Mouse (Mus musculus): ENCODE results near the gene Pde3a. TPM values are rescaled to one million over a fixed set of nuclear protein-coding genes. Genes with fewer than 3 reads are reported as not detected.

The Pde3a gene
- polyA plus RNA-seq, 1 experiment = not detected

DNA sequence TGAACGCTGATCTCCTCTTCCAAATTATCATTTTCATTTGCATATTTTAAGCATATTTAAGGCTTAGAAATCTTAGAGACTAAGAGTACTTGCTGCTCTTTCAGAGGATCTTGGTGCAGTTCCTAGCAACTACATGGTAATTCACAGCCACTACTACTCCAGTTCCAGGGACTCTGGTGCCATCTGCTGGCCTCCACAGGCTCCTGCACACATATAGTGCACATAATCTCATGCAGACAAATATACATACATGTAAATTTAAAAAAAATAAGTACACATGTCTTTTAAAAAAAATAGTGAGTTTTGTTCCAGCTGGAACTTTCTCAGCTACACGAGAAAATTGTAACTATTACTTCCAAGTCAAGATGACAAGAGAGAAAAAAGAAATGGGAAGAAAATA, 221.2 kb downstream of the Pde3a start:
- Histone ChIP-seq H3K4me3 (no peak overlapping the region), H3ac (ENCODE audit: control insufficient read depth, insufficient read length) (no peak overlapping the region), H3K36me3 (ENCODE audit: control insufficient read depth, insufficient read depth) (no peaks in the 10 kb centered on the region), H3K79me2 (ENCODE audit: control insufficient read depth, insufficient read depth) (no peaks in the 10 kb centered on the region), H3K27me3 (ENCODE audit: control insufficient read depth, insufficient read depth, insufficient read length) (no peaks in the 10 kb centered on the region), H3K4me2 (ENCODE audit: low read depth) (no peak overlapping the region)
- no peak for TF ChIP-seq POLR2A (IDR thresholded peaks at IDR 0.05; ENCODE audit: insufficient read length, low read depth)
- TF ChIP-seq E2F4 (IDR thresholded peaks at IDR 0.05; ENCODE audit: insufficient read depth) = no peak
- no peak for TF ChIP-seq POLR2AphosphoS2 (IDR thresholded peaks at IDR 0.05; ENCODE audit: insufficient read length, low read depth)
- TF ChIP-seq TCF3 (IDR thresholded peaks at IDR 0.05; ENCODE audit: insufficient read length, low read depth) = no peak
- no peak for TF ChIP-seq USF1 (IDR thresholded peaks at IDR 0.05; ENCODE audit: low read depth)
- no peak for TF ChIP-seq TCF12 (IDR thresholded peaks at IDR 0.05; ENCODE audit: insufficient read depth, poor library complexity, severe bottlenecking)
- TF ChIP-seq MYOD1 (IDR thresholded peaks at IDR 0.05; ENCODE audit: control insufficient read depth in 1 of 3, insufficient read length in 2 of 3, low read depth in 2 of 3) = no peak
- TF ChIP-seq SRF (IDR thresholded peaks at IDR 0.05; ENCODE audit: control insufficient read depth, insufficient read length, low read depth) = no peak
- TF ChIP-seq MAX (IDR thresholded peaks at IDR 0.05; ENCODE audit: low read depth) = no peak
- no peak for TF ChIP-seq REST (IDR thresholded peaks at IDR 0.05; ENCODE audit: insufficient read depth, insufficient read length)
- no peak for TF ChIP-seq CEBPB (IDR thresholded peaks at IDR 0.05; ENCODE audit: insufficient read depth, poor library complexity, severe bottlenecking)

GRCm38 (mm10) chr6:141474223-141474622, 225.2 kb downstream of the Pde3a start:
- TF ChIP-seq TCF12 (IDR thresholded peaks at IDR 0.05; ENCODE audit: insufficient read depth, poor library complexity, severe bottlenecking) (no peak), USF1 (IDR thresholded peaks at IDR 0.05; ENCODE audit: low read depth) (no peak), CEBPB (IDR thresholded peaks at IDR 0.05; ENCODE audit: insufficient read depth, poor library complexity, severe bottlenecking) (no peak), MYOG (IDR thresholded peaks at IDR 0.05; ENCODE audit: control insufficient read depth in 1 of 3, insufficient read depth in 1 of 3, insufficient read length in 2 of 3, low read depth in 2 of 3) (no peak), E2F4 (IDR thresholded peaks at IDR 0.05; ENCODE audit: insufficient read depth) (no peak), SRF (IDR thresholded peaks at IDR 0.05; ENCODE audit: control insufficient read depth, insufficient read length, low read depth) (no peak), TCF3 (IDR thresholded peaks at IDR 0.05; ENCODE audit: insufficient read length, low read depth) (no peak), POLR2A (IDR thresholded peaks at IDR 0.05; ENCODE audit: insufficient read length, low read depth) (no peak), MAX (IDR thresholded peaks at IDR 0.05; ENCODE audit: low read depth) (no peak), MYOD1 (IDR thresholded peaks at IDR 0.05; ENCODE audit: control insufficient read depth in 1 of 3, insufficient read length in 2 of 3, low read depth in 2 of 3) (no peak)
- H3K4me3 ChIP-seq = no peak overlapping the region
- no peaks in the 10 kb centered on the region for H3K79me2 ChIP-seq (ENCODE audit: control insufficient read depth, insufficient read depth)
- no peak overlapping the region for H3K4me2 ChIP-seq (ENCODE audit: low read depth)
- no peaks in the 10 kb centered on the region for H3K36me3 ChIP-seq (ENCODE audit: control insufficient read depth, insufficient read depth)
- H3ac ChIP-seq (ENCODE audit: control insufficient read depth, insufficient read length) = no peak overlapping the region
- no peaks in the 10 kb centered on the region for H3K27me3 ChIP-seq (ENCODE audit: control insufficient read depth, insufficient read depth, insufficient read length)

GRCm38 (mm10) chr6:141474696-141475095, 225.6 kb downstream of the Pde3a start:
- no peak overlapping the region for H3K4me3 ChIP-seq
- H3K4me2 ChIP-seq (ENCODE audit: low read depth) = no peak overlapping the region
- H3ac ChIP-seq (ENCODE audit: control insufficient read depth, insufficient read length) = no peak overlapping the region
- H3K79me2 ChIP-seq (ENCODE audit: control insufficient read depth, insufficient read depth) = no peaks in the 10 kb centered on the region
- no peak for TF ChIP-seq POLR2A (IDR thresholded peaks at IDR 0.05; ENCODE audit: insufficient read length, low read depth)
- peak; percentile 34; the same call in 1 of the 2 replicates for TF ChIP-seq CEBPB (IDR thresholded peaks at IDR 0.05; ENCODE audit: insufficient read depth, poor library complexity, severe bottlenecking)
- no peaks in the 10 kb centered on the region for H3K27me3 ChIP-seq (ENCODE audit: control insufficient read depth, insufficient read depth, insufficient read length)
- H3K36me3 ChIP-seq (ENCODE audit: control insufficient read depth, insufficient read depth) = no peaks in the 10 kb centered on the region

DNA sequence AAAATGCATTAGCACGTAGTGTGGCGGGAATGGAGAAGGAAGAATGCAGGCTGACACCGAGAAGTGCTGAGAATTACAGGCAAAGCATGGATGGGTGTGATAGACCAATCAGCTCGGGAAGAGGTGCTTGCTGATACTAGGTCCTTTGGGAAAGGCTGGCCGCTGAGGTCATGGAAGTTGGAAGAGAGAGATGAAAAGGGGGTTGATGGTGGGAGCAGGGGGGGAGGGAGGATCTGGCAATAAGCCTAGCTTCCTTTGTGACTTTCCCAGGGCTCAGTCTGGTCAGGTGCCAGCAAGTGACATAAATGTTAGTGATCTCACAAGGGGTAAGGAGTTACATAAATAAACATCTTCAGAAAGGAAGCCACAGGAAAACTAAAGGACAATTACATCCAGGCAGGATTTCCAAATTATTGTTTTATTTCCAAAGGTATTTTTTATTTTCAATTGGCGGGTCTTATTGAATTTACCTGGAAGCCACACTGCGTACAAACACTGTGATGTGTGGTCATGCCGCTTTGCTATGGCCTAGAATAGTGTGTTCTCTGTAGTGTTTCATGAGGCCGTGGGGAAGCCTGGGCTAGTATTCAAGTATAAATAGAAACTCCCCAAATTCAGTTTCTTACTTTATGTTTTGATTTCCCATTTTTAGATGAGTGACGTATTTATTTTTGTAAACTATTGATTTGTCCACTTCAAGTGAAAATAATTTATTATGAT, 236.4 kb downstream of the Pde3a start:
- H3K36me3 ChIP-seq (ENCODE audit: control insufficient read depth, insufficient read depth) = no peaks in the 10 kb centered on the region
- H3K79me2 ChIP-seq (ENCODE audit: control insufficient read depth, insufficient read depth) = no peaks in the 10 kb centered on the region
- no peak overlapping the region for H3ac ChIP-seq (ENCODE audit: control insufficient read depth, insufficient read length)
- no peak for TF ChIP-seq POLR2AphosphoS2 (IDR thresholded peaks at IDR 0.05; ENCODE audit: insufficient read length, low read depth)
- no peak overlapping the region for H3K4me2 ChIP-seq (ENCODE audit: low read depth)
- H3K4me3 ChIP-seq = no peak overlapping the region
- H3K27me3 ChIP-seq (ENCODE audit: control insufficient read depth, insufficient read depth, insufficient read length) = no peaks in the 10 kb centered on the region

DNA sequence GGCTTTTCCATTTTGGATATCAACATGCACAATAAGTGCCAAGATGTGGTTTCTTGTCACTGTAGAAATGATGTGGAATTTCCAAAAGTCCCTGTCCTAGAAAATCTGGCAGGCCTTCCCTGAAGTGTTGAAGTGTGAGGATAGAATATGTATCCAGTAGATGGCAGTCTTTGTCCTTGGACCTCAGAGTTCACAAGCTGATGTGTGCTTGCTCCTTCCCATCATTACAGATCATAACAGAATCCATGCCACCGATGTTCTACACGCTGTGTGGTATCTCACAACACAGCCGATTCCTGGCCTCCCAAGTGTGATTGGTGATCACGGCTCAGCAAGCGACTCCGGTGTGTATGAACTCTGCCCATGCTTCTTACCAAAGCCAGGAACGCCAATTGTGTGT, 238.2 kb downstream of the Pde3a start:
- Histone ChIP-seq H3K36me3 (ENCODE audit: control insufficient read depth, insufficient read depth) (no peaks in the 10 kb centered on the region), H3ac (ENCODE audit: control insufficient read depth, insufficient read length) (no peak overlapping the region), H3K4me3 (no peak overlapping the region), H3K4me2 (ENCODE audit: low read depth) (no peak overlapping the region), H3K27me3 (ENCODE audit: control insufficient read depth, insufficient read depth, insufficient read length) (no peaks in the 10 kb centered on the region), H3K79me2 (ENCODE audit: control insufficient read depth, insufficient read depth) (no peaks in the 10 kb centered on the region)
- TF ChIP-seq USF1 (IDR thresholded peaks at IDR 0.05; ENCODE audit: low read depth) (no peak), MYOD1 (IDR thresholded peaks at IDR 0.05; ENCODE audit: control insufficient read depth in 1 of 3, insufficient read length in 2 of 3, low read depth in 2 of 3) (no peak), SRF (IDR thresholded peaks at IDR 0.05; ENCODE audit: control insufficient read depth, insufficient read length, low read depth) (no peak), MAX (IDR thresholded peaks at IDR 0.05; ENCODE audit: low read depth) (no peak), TCF3 (IDR thresholded peaks at IDR 0.05; ENCODE audit: insufficient read length, low read depth) (no peak), POLR2A (IDR thresholded peaks at IDR 0.05; ENCODE audit: insufficient read length, low read depth) (no peak), CEBPB (IDR thresholded peaks at IDR 0.05; ENCODE audit: insufficient read depth, poor library complexity, severe bottlenecking) (no peak), TCF12 (IDR thresholded peaks at IDR 0.05; ENCODE audit: insufficient read depth, poor library complexity, severe bottlenecking) (no peak), POLR2AphosphoS2 (IDR thresholded peaks at IDR 0.05; ENCODE audit: insufficient read length, low read depth) (no peak), MYOG (IDR thresholded peaks at IDR 0.05; ENCODE audit: control insufficient read depth in 1 of 3, insufficient read depth in 1 of 3, insufficient read length in 2 of 3, low read depth in 2 of 3) (no peak), REST (IDR thresholded peaks at IDR 0.05; ENCODE audit: insufficient read depth, insufficient read length) (no peak), E2F4 (IDR thresholded peaks at IDR 0.05; ENCODE audit: insufficient read depth) (no peak)

Measured in myocyte (in vitro differentiated cells).